20 mouse cellular contexts compared by ENCODE assay signal in the genomic region with DNA sequence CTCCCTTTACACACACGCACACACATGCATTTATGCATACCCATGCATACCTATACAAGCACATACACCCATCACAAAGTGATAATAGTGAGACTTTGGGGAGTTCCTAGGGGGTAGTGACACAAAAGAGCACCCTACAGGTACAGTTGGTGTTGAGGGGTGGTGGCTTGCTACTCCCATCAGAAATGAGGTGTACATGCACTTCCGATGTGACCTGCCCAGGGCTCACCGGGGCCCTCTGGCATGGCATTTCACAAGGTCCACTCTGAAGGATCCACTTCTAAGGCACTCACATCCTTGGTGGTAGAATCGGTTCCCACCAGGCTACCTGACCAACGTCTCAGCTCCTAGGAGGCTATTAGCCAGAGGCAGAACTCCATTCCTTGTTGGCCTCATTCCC. TPM values are rescaled to one million over a fixed set of nuclear protein-coding genes. Genes with fewer than 3 reads are reported as not detected.
DNase-seq lines count a peak whose midpoint lies in the region; ATAC-seq and TF ChIP-seq lines count a peak whose summit lies in the region.
"Had no signal": no experiment of that assay in that cellular context is flagged by ENCODE, and none has a peak within 500 bp of the region (broad histone marks: within the 10 kb centered on the region; RNA-seq: fewer than 3 reads in every experiment).

No protein-coding gene starts in this region.

- 97% methylated on average over 5 of the region's 5 CpGs for WGBS in heart, adult 2 months
- 92% methylated on average over 5 of the region's 5 CpGs for WGBS in midbrain, embryonic 11.5 days
- 91% methylated on average over 5 of the region's 5 CpGs for WGBS in midbrain, embryonic 10.5 days

- no peaks in the 10 kb centered on the region for H3K27me3 ChIP-seq in heart, adult 2 months (ENCODE audit: control insufficient read depth, insufficient read depth, low read length)
- no peaks in the 10 kb centered on the region for H3K27me3 ChIP-seq in midbrain, embryonic 11.5 days (ENCODE audit: control insufficient read depth, insufficient read depth, low read length)
- peaks cover 7% of the 10 kb centered on the region; the same call in 1 of the 2 replicates for H3K27me3 ChIP-seq in midbrain, embryonic 10.5 days (ENCODE audit: low read depth, poor library complexity, severe bottlenecking)
- H3K27me3 ChIP-seq: CH12.LX; embryonic facial prominence, embryonic 12.5 days; forebrain, embryonic 13.5 days; forebrain, embryonic 15.5 days had no signal

- no peak for ATAC-seq in midbrain, embryonic 11.5 days (ENCODE audit: low FRiP score)
- 0 out of 2 replicates have a peak, but pooled peaks have one; percentile 16 for ATAC-seq in megakaryocyte, adult 5-6 weeks (ENCODE audit: poor library complexity, severe bottlenecking)
- ATAC-seq: CD4-positive, CD25-positive, alpha-beta regulatory T cell, adult 4 months; forebrain, embryonic 13.5 days; forebrain, embryonic 15.5 days; forebrain, postnatal 0 days had no signal

- no peak for TF ChIP-seq POLR2A in heart, adult 2 months (IDR thresholded peaks at IDR 0.05; ENCODE audit: insufficient read depth, low read depth, low read length)

- no peak overlapping the region for H3K4me3 ChIP-seq in heart, adult 2 months
- H3K4me3 ChIP-seq in midbrain, embryonic 11.5 days (ENCODE audit: low read depth, low read length): no peak overlapping the region
- no peak overlapping the region for H3K4me3 ChIP-seq in midbrain, embryonic 10.5 days
- H3K4me3 ChIP-seq: embryonic facial prominence, embryonic 10.5 days; embryonic facial prominence, embryonic 12.5 days; forebrain, embryonic 13.5 days; forebrain, embryonic 15.5 days had no signal

- no peaks in the 10 kb centered on the region for H3K9me3 ChIP-seq in midbrain, embryonic 11.5 days (ENCODE audit: control insufficient read depth, low read length)
- H3K9me3 ChIP-seq in midbrain, embryonic 10.5 days (replicated peaks): no peaks in the 10 kb centered on the region
- H3K9me3 ChIP-seq: embryonic facial prominence, embryonic 10.5 days; embryonic facial prominence, embryonic 12.5 days; forebrain, embryonic 13.5 days; forebrain, embryonic 15.5 days had no signal

- H3K4me2 ChIP-seq in midbrain, embryonic 11.5 days: no peak overlapping the region
- H3K4me2 ChIP-seq: embryonic facial prominence, embryonic 12.5 days; forebrain, embryonic 13.5 days; forebrain, embryonic 15.5 days had no signal

- no peak for TF ChIP-seq EP300 in heart, adult 2 months (IDR thresholded peaks at IDR 0.05; ENCODE audit: insufficient read depth, low read depth, low read length)

- peaks cover 10% of the 10 kb centered on the region for H3K4me1 ChIP-seq in heart, adult 2 months (ENCODE audit: control insufficient read depth, insufficient read depth, low read length)
- peaks cover 14% of the 10 kb centered on the region for H3K4me1 ChIP-seq in midbrain, embryonic 11.5 days (ENCODE audit: control insufficient read depth, insufficient read depth, low read length)
- peaks cover 22% of the 10 kb centered on the region for H3K4me1 ChIP-seq in midbrain, embryonic 10.5 days

- no peak overlapping the region for H3K27ac ChIP-seq in heart, adult 2 months
- no peak overlapping the region for H3K27ac ChIP-seq in midbrain, embryonic 11.5 days (ENCODE audit: low read depth, low read length)
- no peak overlapping the region for H3K27ac ChIP-seq in midbrain, embryonic 10.5 days (replicated peaks)
- H3K27ac ChIP-seq: embryonic facial prominence, embryonic 10.5 days; embryonic facial prominence, embryonic 12.5 days; forebrain, embryonic 13.5 days; forebrain, embryonic 15.5 days had no signal

- H3K9ac ChIP-seq in heart, adult 2 months (ENCODE audit: low read depth, low read length): no peak overlapping the region
- H3K9ac ChIP-seq in midbrain, embryonic 11.5 days (ENCODE audit: low read length): no peak overlapping the region
- H3K9ac ChIP-seq: embryonic facial prominence, embryonic 12.5 days; forebrain, embryonic 13.5 days; forebrain, embryonic 15.5 days; forebrain, postnatal 0 days had no signal

- intact Hi-C loops in heart, adult 2 months (cut with DNase I): no loop called here

- peak; percentile 62 for DNase-seq in heart, adult 11 months
- no peak for DNase-seq in heart, adult 2 months
- peak; percentile 41 for DNase-seq in midbrain, embryonic 11.5 days (ENCODE audit: low spot score, missing footprints)
- DNase-seq in midbrain, embryonic 10.5 days (ENCODE audit: low spot score): no peak
- no peak for DNase-seq in thymus, postnatal 4 days
- DNase-seq: adrenal gland, adult 2 months; adrenal gland, postnatal 25 days; B cell, adult 2 months; cerebellum, adult 11-12 months; cerebellum, adult 2 months; cerebellum, adult 9-10 months; forebrain, postnatal 0 days had no signal

- H3K79me2 ChIP-seq in heart, adult 2 months (replicated peaks; ENCODE audit: control insufficient read depth, insufficient read depth, low read length): no peaks in the 10 kb centered on the region

- no peak for TF ChIP-seq CTCF in heart, adult 2 months (IDR thresholded peaks at IDR 0.05)

- peaks cover 4% of the 10 kb centered on the region for H3K36me3 ChIP-seq in heart, adult 2 months (ENCODE audit: control insufficient read depth, insufficient read depth, low read length)
- H3K36me3 ChIP-seq in midbrain, embryonic 11.5 days (ENCODE audit: control insufficient read depth, insufficient read depth, low read length): no peaks in the 10 kb centered on the region
- no peaks in the 10 kb centered on the region for H3K36me3 ChIP-seq in midbrain, embryonic 10.5 days
- H3K36me3 ChIP-seq: embryonic facial prominence, embryonic 10.5 days; embryonic facial prominence, embryonic 12.5 days; forebrain, embryonic 15.5 days; G1E had no signal

RNA-seq across cellular contexts. Expression of a gene that starts 26.3 kb away (rescaled TPM):
- 1 to 10 TPM; 4.0 to 4.4 TPM for total RNA-seq in heart, adult 2 months (2021)
- 2.2 and 3.1 TPM in 2 replicates for polyA plus RNA-seq in heart, adult 2 months (2012; rRNA removed)
- polyA plus RNA-seq in midbrain, embryonic 11.5 days (2014; fragmentation: Nextera tagmentation; extraction: Ambion mirVana): 7.7 and 8.3 TPM in 2 replicates
- 16.4 and 20.2 TPM in 2 replicates for polyA plus RNA-seq in midbrain, embryonic 10.5 days (2016; fragmentation: Nextera tagmentation; extraction: Ambion mirVana)
- 7.2 and 9.7 TPM in 2 replicates for total RNA-seq in megakaryocyte, adult 5-6 weeks (2015)
- 15.3 and 17.7 TPM in 2 replicates for total RNA-seq in megakaryocyte, adult 5-6 weeks (2017)

RNA-seq across cellular contexts. Expression of a gene that starts 53.8 kb away (rescaled TPM):
- total RNA-seq in heart, adult 2 months (2021): 10 to 100 TPM; 14.7 to 18.3 TPM
- 5.4 and 11.4 TPM in 2 replicates for polyA plus RNA-seq in heart, adult 2 months (2012; rRNA removed)
- polyA plus RNA-seq in midbrain, embryonic 11.5 days (2014; fragmentation: Nextera tagmentation; extraction: Ambion mirVana): 6.1 and 6.3 TPM in 2 replicates
- 5.8 and 5.9 TPM in 2 replicates for polyA plus RNA-seq in midbrain, embryonic 10.5 days (2016; fragmentation: Nextera tagmentation; extraction: Ambion mirVana)
- 0.36 TPM in 1 of 2 replicates, not detected in the other for total RNA-seq in megakaryocyte, adult 5-6 weeks (2015)
- total RNA-seq in megakaryocyte, adult 5-6 weeks (2017): not detected in 2 replicates
- polyA plus RNA-seq: CD4-positive, CD25-positive, alpha-beta regulatory T cell, adult 4 months had no signal

Comparison
In these comparisons a context has a peak if more than half of its experiments do, and no peak if none do; other contexts are left out.
1. DNase-seq: peak in heart, adult 11 months (single experiment) and midbrain, embryonic 11.5 days (single experiment); none in heart, adult 2 months (0 of 2), midbrain, embryonic 10.5 days (single experiment) and thymus, postnatal 4 days (single experiment).